Mouse (Mus musculus): ENCODE results near the gene Get4. TPM values are rescaled to one million over a fixed set of nuclear protein-coding genes. Genes with fewer than 3 reads are reported as not detected.

Get4 gene
- polyA plus RNA-seq, 1 experiment from 2014 or later: 159 TPM

GRCm38 (mm10) chr5:139258371-139259035, 6.4 kb downstream of the Get4 start:
- WGBS: 94% methylated on average over 8 of the region's 8 CpGs
- no peaks in the 10 kb centered on the region for H3K9me3 ChIP-seq (ENCODE audit: control insufficient read depth, low read length)
- no peak overlapping the region for H3K4me3 ChIP-seq (ENCODE audit: low read depth, low read length)
- H3K36me3 ChIP-seq (ENCODE audit: control insufficient read depth, insufficient read depth, low read length): peaks cover 17% of the 10 kb centered on the region; the same call in 1 of the 2 replicates
- no peak overlapping the region for H3K27ac ChIP-seq (replicated peaks; ENCODE audit: low read depth, low read length)
- ATAC-seq (ENCODE audit: insufficient number of reproducible peaks, low FRiP score, low TSS enrichment, low read depth): no peak
- no peak overlapping the region for H3K4me2 ChIP-seq (ENCODE audit: low read depth, severe bottlenecking)
- no peak for DNase-seq (ENCODE audit: low spot score)
- peaks cover 6% of the 10 kb centered on the region for H3K4me1 ChIP-seq (ENCODE audit: control insufficient read depth, insufficient read depth, low read length)
- no peaks in the 10 kb centered on the region for H3K27me3 ChIP-seq (ENCODE audit: control insufficient read depth, insufficient read depth, low read length)
- H3K9ac ChIP-seq (ENCODE audit: low read length): no peak overlapping the region

DNA sequence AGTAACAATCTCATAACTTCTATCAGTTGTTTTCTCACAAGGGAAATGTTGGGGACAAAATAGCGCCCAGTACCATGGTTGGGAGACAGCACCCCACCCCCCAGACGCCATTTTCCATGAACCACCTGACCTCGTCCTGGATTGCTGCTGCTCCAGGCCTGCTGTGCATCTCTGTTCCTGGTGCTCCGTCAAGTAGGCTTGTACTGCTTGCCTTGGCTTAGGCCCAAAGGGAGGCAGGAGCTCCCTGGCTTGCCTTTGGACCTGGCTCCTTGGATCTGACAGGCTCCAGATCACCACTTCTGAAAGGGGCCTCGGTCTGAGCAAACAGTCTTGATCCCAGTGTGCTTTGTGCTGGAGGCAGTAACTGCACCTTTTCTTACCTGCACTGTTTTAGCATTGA, 7.7 kb downstream of the Get4 start:
- Histone ChIP-seq H3K4me2 (ENCODE audit: low read depth, severe bottlenecking) (no peak overlapping the region), H3K36me3 (ENCODE audit: control insufficient read depth, insufficient read depth, low read length) (peaks cover 24% of the 10 kb centered on the region; the same call in 1 of the 2 replicates), H3K9me3 (ENCODE audit: control insufficient read depth, low read length) (no peaks in the 10 kb centered on the region), H3K4me1 (ENCODE audit: control insufficient read depth, insufficient read depth, low read length) (no peaks in the 10 kb centered on the region), H3K9ac (ENCODE audit: low read length) (no peak overlapping the region), H3K27me3 (ENCODE audit: control insufficient read depth, insufficient read depth, low read length) (no peaks in the 10 kb centered on the region), H3K4me3 (ENCODE audit: low read depth, low read length) (no peak overlapping the region), H3K27ac (replicated peaks; ENCODE audit: low read depth, low read length) (no peak overlapping the region)
- no peak for DNase-seq (ENCODE audit: low spot score)
- 87% methylated on average over 5 of the region's 5 CpGs for whole genome bisulfite sequencing
- ATAC-seq (ENCODE audit: insufficient number of reproducible peaks, low FRiP score, low TSS enrichment, low read depth): no peak

DNA sequence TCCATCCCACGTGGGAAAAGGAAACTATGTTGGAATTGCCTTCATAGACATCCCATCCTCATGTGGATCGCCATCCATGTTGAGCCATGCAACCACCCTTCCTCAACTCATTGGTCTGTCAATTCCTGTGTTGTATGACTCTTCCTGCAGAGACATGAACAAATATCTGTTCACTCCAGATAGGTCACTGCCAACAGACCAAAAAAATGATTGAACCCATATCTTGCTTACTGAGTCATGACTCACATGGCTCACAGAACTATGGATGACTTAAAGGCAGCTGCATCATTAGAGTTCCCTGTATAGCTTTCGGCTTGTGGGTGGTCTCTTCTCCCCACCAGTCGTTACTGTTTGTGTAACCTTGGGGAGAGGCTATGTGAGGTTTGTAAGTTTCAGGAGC, 9.3 kb downstream of the Get4 start:
- Histone ChIP-seq H3K9me3 (ENCODE audit: control insufficient read depth, low read length) (no peaks in the 10 kb centered on the region), H3K27ac (replicated peaks; ENCODE audit: low read depth, low read length) (no peak overlapping the region), H3K9ac (ENCODE audit: low read length) (no peak overlapping the region), H3K36me3 (ENCODE audit: control insufficient read depth, insufficient read depth, low read length) (peaks cover 30% of the 10 kb centered on the region), H3K4me2 (ENCODE audit: low read depth, severe bottlenecking) (no peak overlapping the region), H3K4me3 (ENCODE audit: low read depth, low read length) (no peak overlapping the region), H3K4me1 (ENCODE audit: control insufficient read depth, insufficient read depth, low read length) (no peaks in the 10 kb centered on the region), H3K27me3 (ENCODE audit: control insufficient read depth, insufficient read depth, low read length) (no peaks in the 10 kb centered on the region)
- DNase-seq (ENCODE audit: low spot score) (no peak), ATAC-seq (ENCODE audit: insufficient number of reproducible peaks, low FRiP score, low TSS enrichment, low read depth) (no peak)
- 85% methylated on average over 4 of the region's 4 CpGs for WGBS

GRCm38 (mm10) chr5:139267661-139268060, 15.5 kb downstream of the Get4 start:
- H3K9ac ChIP-seq (ENCODE audit: low read length): no peak overlapping the region
- 88% methylated on average over 4 of the region's 4 CpGs for WGBS
- no peak overlapping the region for H3K27ac ChIP-seq (replicated peaks; ENCODE audit: low read depth, low read length)
- DNase-seq (ENCODE audit: low spot score) (no peak), ATAC-seq (ENCODE audit: insufficient number of reproducible peaks, low FRiP score, low TSS enrichment, low read depth) (no peak)
- H3K4me3 ChIP-seq (ENCODE audit: low read depth, low read length): no peak overlapping the region
- H3K9me3 ChIP-seq (ENCODE audit: control insufficient read depth, low read length): no peaks in the 10 kb centered on the region
- H3K27me3 ChIP-seq (ENCODE audit: control insufficient read depth, insufficient read depth, low read length): no peaks in the 10 kb centered on the region
- no peak overlapping the region for H3K4me2 ChIP-seq (ENCODE audit: low read depth, severe bottlenecking)
- peaks cover 36% of the 10 kb centered on the region for H3K36me3 ChIP-seq (ENCODE audit: control insufficient read depth, insufficient read depth, low read length)
- H3K4me1 ChIP-seq (ENCODE audit: control insufficient read depth, insufficient read depth, low read length): peaks cover 6% of the 10 kb centered on the region; the same call in 1 of the 2 replicates

- Histone ChIP-seq H3K4me1 (ENCODE audit: control insufficient read depth, insufficient read depth, low read length) (peaks cover 6% of the 10 kb centered on the region; the same call in 1 of the 2 replicates), H3K36me3 (ENCODE audit: control insufficient read depth, insufficient read depth, low read length) (peaks cover 24% of the 10 kb centered on the region), H3K27me3 (ENCODE audit: control insufficient read depth, insufficient read depth, low read length) (no peaks in the 10 kb centered on the region), H3K27ac (replicated peaks; ENCODE audit: low read depth, low read length) (no peak overlapping the region), H3K9ac (ENCODE audit: low read length) (no peak overlapping the region), H3K4me2 (ENCODE audit: low read depth, severe bottlenecking) (no peak overlapping the region), H3K4me3 (ENCODE audit: low read depth, low read length) (no peak overlapping the region), H3K9me3 (ENCODE audit: control insufficient read depth, low read length) (no peaks in the 10 kb centered on the region)
- WGBS: 69% methylated on average over 16 of the region's 16 CpGs
- ATAC-seq (ENCODE audit: insufficient number of reproducible peaks, low FRiP score, low TSS enrichment, low read depth) (no peak), DNase-seq (ENCODE audit: low spot score) (no peak)
Measured at GRCm38 (mm10) chr5:139270806-139271521, 18.8 kb downstream of the Get4 start.

GRCm38 (mm10) chr5:139271994-139272554, 19.9 kb downstream of the Get4 start:
- Histone ChIP-seq H3K27me3 (ENCODE audit: control insufficient read depth, insufficient read depth, low read length) (no peaks in the 10 kb centered on the region), H3K4me1 (ENCODE audit: control insufficient read depth, insufficient read depth, low read length) (peaks cover 6% of the 10 kb centered on the region; the same call in 1 of the 2 replicates), H3K27ac (replicated peaks; ENCODE audit: low read depth, low read length) (no peak overlapping the region), H3K9ac (ENCODE audit: low read length) (no peak overlapping the region), H3K9me3 (ENCODE audit: control insufficient read depth, low read length) (no peaks in the 10 kb centered on the region), H3K4me2 (ENCODE audit: low read depth, severe bottlenecking) (no peak overlapping the region), H3K4me3 (ENCODE audit: low read depth, low read length) (no peak overlapping the region), H3K36me3 (ENCODE audit: control insufficient read depth, insufficient read depth, low read length) (peaks cover 13% of the 10 kb centered on the region)
- DNase-seq (ENCODE audit: low spot score) (no peak), ATAC-seq (ENCODE audit: insufficient number of reproducible peaks, low FRiP score, low TSS enrichment, low read depth) (no peak)
- 40% methylated on average over 8 of the region's 8 CpGs for WGBS

DNA sequence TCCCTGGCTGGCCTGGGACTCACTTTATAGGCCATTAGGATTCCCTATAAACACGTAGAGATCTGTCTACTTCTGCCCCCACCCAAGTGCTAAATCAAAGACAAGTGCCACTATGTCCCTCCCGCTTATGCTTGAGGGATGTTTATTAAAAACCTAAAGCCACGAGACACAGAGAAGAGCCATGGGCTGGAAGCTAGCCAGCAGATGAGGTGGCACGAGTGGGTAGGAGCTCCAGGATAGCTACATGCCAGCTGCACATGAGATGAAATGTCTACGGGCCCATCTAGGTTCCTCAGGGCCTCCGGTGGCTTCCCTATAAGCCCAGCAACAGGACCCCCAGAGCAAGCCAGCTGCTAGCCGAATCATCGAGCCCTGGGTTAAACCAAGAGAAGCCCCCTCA, 25.2 kb downstream of the Get4 start:
- Histone ChIP-seq H3K4me3 (ENCODE audit: low read depth, low read length) (no peak overlapping the region), H3K27ac (replicated peaks; ENCODE audit: low read depth, low read length) (no peak overlapping the region), H3K4me1 (ENCODE audit: control insufficient read depth, insufficient read depth, low read length) (no peaks in the 10 kb centered on the region; the same call in 1 of the 2 replicates), H3K4me2 (ENCODE audit: low read depth, severe bottlenecking) (no peak overlapping the region), H3K9me3 (ENCODE audit: control insufficient read depth, low read length) (no peaks in the 10 kb centered on the region), H3K9ac (ENCODE audit: low read length) (no peak overlapping the region), H3K27me3 (ENCODE audit: control insufficient read depth, insufficient read depth, low read length) (no peaks in the 10 kb centered on the region), H3K36me3 (ENCODE audit: control insufficient read depth, insufficient read depth, low read length) (peaks cover 3% of the 10 kb centered on the region; the same call in 1 of the 2 replicates)
- DNase-seq (ENCODE audit: low spot score) (no peak), ATAC-seq (ENCODE audit: insufficient number of reproducible peaks, low FRiP score, low TSS enrichment, low read depth) (no peak)
- WGBS: 79% methylated on average over 8 of the region's 8 CpGs

DNA sequence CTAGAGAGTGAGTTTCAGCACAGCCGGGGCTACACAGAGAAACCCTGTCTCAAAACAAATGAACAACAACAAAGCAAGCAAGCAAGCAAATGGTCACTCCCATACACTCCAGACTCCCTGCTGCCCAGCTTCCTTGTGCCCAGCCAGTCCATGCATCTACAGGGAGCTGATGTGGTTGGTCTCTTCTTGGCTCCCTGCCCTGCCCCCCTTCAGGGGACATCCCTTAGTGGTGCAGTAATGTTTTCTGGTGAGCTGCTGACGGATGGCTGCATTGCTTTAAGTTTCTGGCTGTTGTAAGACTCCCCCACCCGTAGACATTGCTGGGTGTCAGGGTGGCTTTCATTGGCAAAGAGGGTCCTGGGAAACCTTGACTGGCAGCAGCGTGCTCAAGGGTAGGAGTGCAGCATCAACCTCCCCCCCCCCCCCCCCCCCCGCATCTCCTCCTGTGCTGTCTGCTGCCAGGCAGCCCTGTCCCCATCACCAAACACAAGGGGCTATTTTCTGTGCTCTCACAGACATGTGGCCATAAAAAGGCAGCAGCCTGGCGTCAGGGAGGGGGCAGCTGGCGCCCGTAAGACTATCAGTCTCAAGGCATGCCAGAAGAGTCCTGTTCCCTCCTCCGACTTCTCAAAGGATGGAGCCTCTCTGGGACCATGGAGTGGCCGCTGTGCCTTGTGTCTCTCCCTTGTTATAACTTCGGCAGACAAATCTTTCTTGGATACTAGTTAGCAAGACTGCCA, 29.4 kb downstream of the Get4 start:
- Histone ChIP-seq H3K27me3 (ENCODE audit: control insufficient read depth, insufficient read depth, low read length) (no peaks in the 10 kb centered on the region), H3K4me3 (ENCODE audit: low read depth, low read length) (no peak overlapping the region), H3K36me3 (ENCODE audit: control insufficient read depth, insufficient read depth, low read length) (peaks cover 3% of the 10 kb centered on the region; the same call in 1 of the 2 replicates), H3K9ac (ENCODE audit: low read length) (no peak overlapping the region), H3K9me3 (ENCODE audit: control insufficient read depth, low read length) (no peaks in the 10 kb centered on the region), H3K4me2 (ENCODE audit: low read depth, severe bottlenecking) (no peak overlapping the region), H3K4me1 (ENCODE audit: control insufficient read depth, insufficient read depth, low read length) (no peaks in the 10 kb centered on the region), H3K27ac (replicated peaks; ENCODE audit: low read depth, low read length) (no peak overlapping the region)
- ATAC-seq (ENCODE audit: insufficient number of reproducible peaks, low FRiP score, low TSS enrichment, low read depth) (no peak), DNase-seq (ENCODE audit: low spot score) (no peak)
- WGBS: 47% methylated on average over 10 of the region's 11 CpGs
